Mouse (Mus musculus) heart, embryonic 11.5 days (tissue): ENCODE data around the gene Tep1. TPM values are rescaled to one million over a fixed set of nuclear protein-coding genes. Genes with fewer than 3 reads are reported as not detected.
"Not testable (repeated sequence)": the region's sequence is repeated elsewhere in the genome, so short reads cannot be mapped to it uniquely, and the experiment has no call there.

Experiments used
- ATAC-seq: fragments of 200-750 bp; cut with Nextera tagmentation; replicated peaks from 2 replicates; pipeline ENCODE4 v1.8.0; 2017; ENCODE audit warnings: moderate library complexity; ENCODE audit not compliant: insufficient number of reproducible peaks, low FRiP score, low TSS enrichment
- H3K27ac ChIP-seq: fragments of 300-500 bp; sonication (generic); 2 replicates; pipeline ENCODE4 v1.5.1; 2014; ENCODE audit warnings: mild to moderate bottlenecking, low read depth, low read length
- H3K27me3 ChIP-seq: fragments of 300-500 bp; sonication (generic); 2 replicates; pipeline ENCODE4 v1.6.1; 2014; ENCODE audit warnings: mild to moderate bottlenecking, low read length, mixed read lengths; ENCODE audit not compliant: control insufficient read depth, insufficient read depth
- H3K36me3 ChIP-seq: fragments of 300-500 bp; sonication (generic); 2 replicates; pipeline ENCODE4 v1.6.1; 2014; ENCODE audit warnings: mild to moderate bottlenecking, low read length, moderate library complexity, mixed read lengths; ENCODE audit not compliant: control insufficient read depth, insufficient read depth
- H3K4me1 ChIP-seq: fragments of 300-500 bp; sonication (generic); 2 replicates; pipeline ENCODE4 v1.6.1; 2014; ENCODE audit warnings: low read length; ENCODE audit not compliant: control insufficient read depth, insufficient read depth
- H3K4me2 ChIP-seq: fragments of 300-500 bp; sonication (generic); 2 replicates; pipeline ENCODE4 v1.6.1; 2014; ENCODE audit warnings: mild to moderate bottlenecking, moderate library complexity
- H3K4me3 ChIP-seq: fragments of 300-500 bp; sonication (generic); 2 replicates; pipeline ENCODE4 v1.5.1; 2014; ENCODE audit warnings: low read depth, low read length
- H3K9ac ChIP-seq: fragments of 300-500 bp; sonication (generic); 2 replicates; pipeline ENCODE4 v1.6.1; 2014; ENCODE audit warnings: mild to moderate bottlenecking, low read depth, low read length, moderate library complexity
- H3K9me3 ChIP-seq: fragments of 300-500 bp; sonication (generic); replicated peaks from 2 replicates; pipeline ENCODE4 v1.6.1; 2016; ENCODE audit warnings: low read length; ENCODE audit not compliant: control insufficient read depth
- WGBS: fragments of 180-500 bp; shearing (Covaris S2); extraction: QIAGEN DNeasy Blood & Tissue Kit; methylation state at CpG from one replicate; pipeline ENCODE4 v1.1.7; 2014; ENCODE audit not compliant: insufficient replicate concordance; 5-methylcytosine and 5-hydroxymethylcytosine counted together
- polyA plus RNA-seq: library from polyadenylated mRNA; unstranded; fragments of >200 nt; fragmentation: Nextera tagmentation; extraction: Ambion mirVana; gene quantifications from 2 replicates; pipeline ENCODE4 v1.2.1, GENCODE M21; 2014

Tep1 gene
- polyA plus RNA-seq, 1 experiment from 2014 or later = 4.4 TPM

- no peak overlapping the region for H3K9ac ChIP-seq
- no peaks in the 10 kb centered on the region for H3K27me3 ChIP-seq
- WGBS = 76% methylated on average over 6 of the region's 6 CpGs
- H3K4me3 ChIP-seq = no peak overlapping the region
- no peaks in the 10 kb centered on the region; the same call in 1 of the 2 replicates for H3K36me3 ChIP-seq
- no peak overlapping the region for H3K4me2 ChIP-seq
- H3K9me3 ChIP-seq = no peaks in the 10 kb centered on the region
- no peak for ATAC-seq
- no peak overlapping the region for H3K27ac ChIP-seq
- H3K4me1 ChIP-seq = no peaks in the 10 kb centered on the region
Observed at GRCm38 (mm10) chr14:50875591-50876230, 5.4 kb upstream of the Tep1 start.

DNA sequence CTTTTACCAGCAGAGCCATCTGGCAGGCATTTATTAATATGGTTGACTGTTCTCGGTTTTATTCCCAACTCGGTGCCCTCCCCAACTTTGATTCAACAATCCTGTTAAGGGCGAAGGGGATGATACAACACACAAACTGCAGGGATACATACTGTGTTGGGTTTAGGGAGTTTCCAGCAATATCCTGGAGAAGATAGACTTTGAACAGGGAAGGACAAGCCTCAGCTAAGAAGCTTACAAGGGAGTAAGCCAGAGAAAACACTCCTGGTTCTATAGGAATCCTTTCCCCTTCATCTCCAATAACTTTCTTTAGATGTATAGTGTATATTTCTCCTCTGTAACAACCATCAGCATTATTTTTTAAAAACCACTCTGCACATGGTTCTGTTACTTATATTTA is 4.8 kb upstream of the Tep1 start:
- no peak overlapping the region for H3K4me2 ChIP-seq
- no peak for ATAC-seq
- no peaks in the 10 kb centered on the region for H3K4me1 ChIP-seq
- H3K9me3 ChIP-seq = no peaks in the 10 kb centered on the region
- H3K27me3 ChIP-seq = no peaks in the 10 kb centered on the region
- 81% methylated on average over 3 of the region's 3 CpGs for WGBS
- H3K27ac ChIP-seq = no peak overlapping the region
- H3K36me3 ChIP-seq = no peaks in the 10 kb centered on the region; the same call in 1 of the 2 replicates
- no peak overlapping the region for H3K4me3 ChIP-seq
- H3K9ac ChIP-seq = no peak overlapping the region

DNA sequence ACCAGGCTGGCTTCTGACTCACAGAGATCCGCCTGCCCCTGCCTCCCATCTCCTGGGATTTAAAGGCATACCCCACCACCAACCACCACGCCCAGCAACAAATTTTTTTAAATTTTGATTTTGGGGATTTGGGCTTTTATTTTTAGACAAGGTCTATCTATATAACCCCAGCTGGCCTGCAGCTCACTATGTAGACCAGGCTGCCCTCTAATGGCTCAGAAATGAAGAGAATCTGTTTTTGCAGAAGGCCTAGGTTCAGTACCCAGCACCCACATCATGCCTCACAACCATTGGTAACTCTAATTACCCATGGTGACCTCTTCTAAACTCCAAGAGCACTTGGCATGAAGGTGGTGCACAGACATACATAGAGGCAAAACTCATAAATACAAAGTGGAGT is 924 bp upstream of the Tep1 start:
- 82% methylated on average over 2 of the region's 2 CpGs for WGBS
- H3K9ac ChIP-seq = no peak overlapping the region
- no peaks in the 10 kb centered on the region for H3K27me3 ChIP-seq
- H3K9me3 ChIP-seq = no peaks in the 10 kb centered on the region
- no peaks in the 10 kb centered on the region for H3K4me1 ChIP-seq
- ATAC-seq = no peak
- H3K4me2 ChIP-seq = no peak overlapping the region
- no peaks in the 10 kb centered on the region for H3K36me3 ChIP-seq
- no peak overlapping the region for H3K27ac ChIP-seq
- H3K4me3 ChIP-seq = no peak overlapping the region

DNA sequence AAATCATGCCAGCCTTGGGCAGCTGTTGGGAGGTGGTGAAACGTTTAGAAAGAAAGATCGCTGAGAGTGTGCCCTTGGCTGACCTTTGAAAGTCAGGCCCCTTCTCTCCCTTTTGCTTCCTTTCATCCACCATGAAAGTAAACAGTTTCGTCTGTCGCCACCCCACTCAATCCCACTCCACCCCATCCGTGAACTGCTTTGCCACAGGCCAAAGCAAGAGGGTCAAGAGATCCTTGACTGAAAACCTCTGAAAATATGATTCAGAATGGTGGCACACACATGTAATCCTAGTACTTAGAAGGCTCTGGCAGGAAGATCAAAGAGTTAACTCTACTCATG is 414 bp upstream of the Tep1 start:
- Histone ChIP-seq H3K9me3 (no peaks in the 10 kb centered on the region), H3K36me3 (no peaks in the 10 kb centered on the region), H3K27me3 (no peaks in the 10 kb centered on the region), H3K4me2 (peak overlapping the region; percentile 57), H3K9ac (peak overlapping the region; percentile 78), H3K27ac (no peak overlapping the region), H3K4me1 (no peaks in the 10 kb centered on the region), H3K4me3 (peak overlapping the region; percentile 65)
- ATAC-seq = no peak
- 30% methylated on average over 5 of the region's 5 CpGs for WGBS

- Histone ChIP-seq H3K36me3 (no peaks in the 10 kb centered on the region), H3K4me1 (no peaks in the 10 kb centered on the region), H3K4me2 (no peak overlapping the region), H3K27me3 (no peaks in the 10 kb centered on the region), H3K9ac (no peak overlapping the region), H3K4me3 (no peak overlapping the region), H3K9me3 (no peaks in the 10 kb centered on the region), H3K27ac (no peak overlapping the region)
- WGBS = 88% methylated on average over 5 of the region's 5 CpGs
- ATAC-seq = no peak
Observed at GRCm38 (mm10) chr14:50868656-50869055, 1.7 kb downstream of the Tep1 start.

- Histone ChIP-seq H3K27ac (no peak overlapping the region), H3K9ac (no peak overlapping the region), H3K9me3 (no peaks in the 10 kb centered on the region), H3K4me3 (no peak overlapping the region), H3K4me2 (no peak overlapping the region), H3K4me1 (no peaks in the 10 kb centered on the region), H3K27me3 (no peaks in the 10 kb centered on the region), H3K36me3 (no peaks in the 10 kb centered on the region)
- WGBS = 70% methylated on average over 4 of the region's 4 CpGs
- no peak for ATAC-seq
Observed at GRCm38 (mm10) chr14:50868211-50868610, 2.1 kb downstream of the Tep1 start.

DNA sequence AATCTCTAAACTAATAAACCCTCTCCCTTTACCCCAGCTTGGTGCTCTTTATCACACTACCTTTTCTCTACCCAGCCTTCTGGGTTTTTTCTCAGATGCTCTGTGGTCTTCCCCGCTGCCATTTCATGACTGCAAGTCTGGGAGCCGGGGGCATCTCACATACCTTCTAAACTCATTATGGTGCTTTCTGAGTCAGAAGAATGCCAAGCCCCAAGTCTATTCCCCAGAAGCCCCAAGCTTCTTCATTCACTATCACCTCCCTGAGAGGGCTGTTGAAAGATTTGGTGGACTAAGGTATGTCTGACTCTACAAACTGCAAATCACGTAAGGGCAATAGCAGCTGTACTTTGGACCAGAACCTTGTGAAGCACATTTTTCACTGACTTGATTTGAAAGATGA is 3.4 kb downstream of the Tep1 start:
- Histone ChIP-seq H3K4me3 (no peak overlapping the region), H3K4me2 (no peak overlapping the region)

GRCm38 (mm10) chr14:50865005-50865404 is 5.4 kb downstream of the Tep1 start:
- ATAC-seq, H3K36me3 ChIP-seq, H3K9me3 ChIP-seq, H3K9ac ChIP-seq, H3K4me1 ChIP-seq, H3K27me3 ChIP-seq, H3K4me2 ChIP-seq, H3K4me3 ChIP-seq, H3K27ac ChIP-seq: not testable (repeated sequence)

More for the DNA sequence above, 3.4 kb downstream of the Tep1 start:
- H3K4me1 ChIP-seq = no peaks in the 10 kb centered on the region
- WGBS = 85% methylated on average over 3 of the region's 3 CpGs
- H3K9ac ChIP-seq = no peak overlapping the region
- no peak overlapping the region for H3K27ac ChIP-seq
- ATAC-seq = no peak
- H3K27me3 ChIP-seq = no peaks in the 10 kb centered on the region
- no peaks in the 10 kb centered on the region for H3K36me3 ChIP-seq
- no peaks in the 10 kb centered on the region for H3K9me3 ChIP-seq

DNA sequence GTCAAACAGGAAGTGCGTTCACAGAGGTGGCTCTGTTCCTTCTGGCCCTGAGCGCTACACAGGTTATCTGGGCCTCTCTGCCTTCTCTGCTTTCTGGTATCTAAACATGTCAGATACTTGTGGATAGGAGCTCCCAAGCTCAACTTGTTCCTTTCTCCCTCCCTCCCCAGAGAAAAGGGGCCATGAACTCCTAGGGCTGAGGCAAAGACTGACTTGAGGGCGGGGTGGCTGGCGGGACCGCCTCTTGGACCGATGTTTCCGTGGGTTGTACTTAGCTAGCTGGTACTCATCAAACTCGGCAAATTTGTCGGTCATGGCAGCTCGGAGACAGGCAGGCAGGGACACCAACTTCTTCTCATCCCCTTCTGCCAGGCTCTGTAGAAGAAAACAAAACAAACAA is 7.7 kb downstream of the Tep1 start:
- no peak overlapping the region for H3K27ac ChIP-seq
- no peaks in the 10 kb centered on the region for H3K4me1 ChIP-seq
- no peak overlapping the region for H3K4me3 ChIP-seq
- no peaks in the 10 kb centered on the region for H3K9me3 ChIP-seq
- peaks cover 5% of the 10 kb centered on the region for H3K36me3 ChIP-seq
- H3K27me3 ChIP-seq = no peaks in the 10 kb centered on the region
- no peak overlapping the region for H3K9ac ChIP-seq
- H3K4me2 ChIP-seq = no peak overlapping the region
- ATAC-seq = no peak
- 83% methylated on average over 10 of the region's 10 CpGs for WGBS
